Comparison of ENCODE assay signal across 11 mouse cellular contexts in genomic region chr7:99473638-99474407, GRCm38 (mm10). TPM values are rescaled to one million over a fixed set of nuclear protein-coding genes. Genes with fewer than 3 reads are reported as not detected.
A peak's percentile ranks its signal among the peaks of the same experiment; 100 is the strongest.
DNase-seq lines count a peak whose midpoint lies in the region; ATAC-seq and TF ChIP-seq lines count a peak whose summit lies in the region.
"Had no signal": no experiment of that assay in that cellular context is flagged by ENCODE, and none has a peak within 500 bp of the region (broad histone marks: within the 10 kb centered on the region; RNA-seq: fewer than 3 reads in every experiment).

No protein-coding gene starts in this region.

- DNase-seq in cerebellum, adult 2 months = peak; percentile 63 to 74
- no peak for DNase-seq in cerebellum, adult 9-10 months
- peak; percentile 20 to 45 for DNase-seq in lung, postnatal 4 days
- DNase-seq in lung, adult 2 months = no peak
- no peak for DNase-seq in hindbrain, postnatal 0 days (ENCODE audit: low spot score)
- no peak for DNase-seq in testis, postnatal 10 days (ENCODE audit: low spot score)
- no peak for DNase-seq in layer of hippocampus, adult 11-12 months (ENCODE audit: low spot score)
- DNase-seq: gastrocnemius, postnatal 10 days had no signal

- peaks cover 19% of the 10 kb centered on the region for H3K36me3 ChIP-seq in hindbrain, postnatal 0 days (ENCODE audit: insufficient read depth, low read length)

- no peak for TF ChIP-seq CTCF in cerebellum, adult 2 months (IDR thresholded peaks at IDR 0.05; ENCODE audit: borderline replicate concordance, insufficient read depth, low read depth, low read length)
- no peak for TF ChIP-seq CTCF in lung, adult 2 months (IDR thresholded peaks at IDR 0.05; ENCODE audit: insufficient read depth, low read length)
- no peak for TF ChIP-seq CTCF in hindbrain, postnatal 0 days (IDR thresholded peaks at IDR 0.05; ENCODE audit: low read depth)
- no peak for TF ChIP-seq CTCF in olfactory bulb, adult 2 months (IDR thresholded peaks at IDR 0.05; ENCODE audit: insufficient read depth, low read depth, low read length)

- no peak for TF ChIP-seq POLR2A in cerebellum, adult 2 months (IDR thresholded peaks at IDR 0.05; ENCODE audit: borderline replicate concordance, insufficient read depth, low read length)
- no peak for TF ChIP-seq POLR2A in lung, adult 2 months (IDR thresholded peaks at IDR 0.05; ENCODE audit: borderline replicate concordance, extremely low read depth, low read depth, low read length)
- no peak for TF ChIP-seq POLR2A in olfactory bulb, adult 2 months (IDR thresholded peaks at IDR 0.05; ENCODE audit: insufficient read depth, low read depth, low read length)

- H3K9me3 ChIP-seq in hindbrain, postnatal 0 days (ENCODE audit: low read length) = no peaks in the 10 kb centered on the region

- no peak overlapping the region for H3K4me2 ChIP-seq in hindbrain, postnatal 0 days (ENCODE audit: low read depth, low read length)

- no peak overlapping the region for H3K9ac ChIP-seq in hindbrain, postnatal 0 days (replicated peaks; ENCODE audit: low read length)

- H3K27ac ChIP-seq in cerebellum, adult 2 months (ENCODE audit: insufficient read depth, low read length) = peak overlapping the region; percentile 26; the same call in 1 of the 2 replicates
- H3K27ac ChIP-seq in hindbrain, postnatal 0 days = no peak overlapping the region
- 0 out of 2 replicates have a peak overlapping the region, but pooled peaks have one; percentile 33 for H3K27ac ChIP-seq in olfactory bulb, adult 2 months (ENCODE audit: insufficient read depth, low read depth, low read length)

- H3K4me3 ChIP-seq in cerebellum, adult 2 months (replicated peaks; ENCODE audit: insufficient read depth, low read depth, low read length) = no peak overlapping the region
- no peak overlapping the region for H3K4me3 ChIP-seq in lung, adult 2 months (replicated peaks; ENCODE audit: extremely low read depth, low read depth, low read length)
- no peak overlapping the region for H3K4me3 ChIP-seq in hindbrain, postnatal 0 days (ENCODE audit: low read length)
- H3K4me3 ChIP-seq in olfactory bulb, adult 2 months (ENCODE audit: insufficient read depth, low read depth, low read length) = no peak overlapping the region
- H3K4me3 ChIP-seq: megakaryocyte, embryonic 14.5 days had no signal

- 44% methylated on average over 14 of the region's 14 CpGs for WGBS in cerebellum, adult 2 months
- WGBS in lung, adult 2 months = 70% methylated on average over 14 of the region's 14 CpGs
- 73% methylated on average over 14 of the region's 14 CpGs for WGBS in hindbrain, postnatal 0 days
- WGBS in olfactory bulb, adult 2 months = 69% methylated on average over 14 of the region's 14 CpGs

- H3K27me3 ChIP-seq in cerebellum, adult 2 months (ENCODE audit: control insufficient read depth, insufficient read depth, low read length) = no peaks in the 10 kb centered on the region
- no peaks in the 10 kb centered on the region for H3K27me3 ChIP-seq in hindbrain, postnatal 0 days (ENCODE audit: insufficient read depth, low read length)

- 0 out of 2 replicates have a peak, but pooled peaks have one; percentile 10 for ATAC-seq in hindbrain, postnatal 0 days

- peaks cover 15% of the 10 kb centered on the region for H3K4me1 ChIP-seq in cerebellum, adult 2 months (ENCODE audit: control insufficient read depth, insufficient read depth, low read length)
- H3K4me1 ChIP-seq in lung, adult 2 months (ENCODE audit: control insufficient read depth, insufficient read depth, low read length) = peaks cover 11% of the 10 kb centered on the region
- 0 out of 2 replicates have a peak, but pooled peaks cover 9% of the 10 kb centered on the region for H3K4me1 ChIP-seq in hindbrain, postnatal 0 days (ENCODE audit: insufficient read depth, low read length)
- H3K4me1 ChIP-seq in olfactory bulb, adult 2 months (ENCODE audit: control insufficient read depth, insufficient read depth, low read length) = peaks cover 20% of the 10 kb centered on the region

RNA-seq across cellular contexts. Expression of gene Klhl35, which starts 8.0 kb away (rescaled TPM):
- 1.1 and 1.4 TPM in 2 replicates for polyA plus RNA-seq in cerebellum, adult 2 months (2012; rRNA removed)
- polyA plus RNA-seq in lung, adult 2 months (2012; rRNA removed) = 0.80 and 0.89 TPM in 2 replicates
- total RNA-seq in hindbrain, postnatal 0 days (2014; rRNA removed) = 2.3 and 3.3 TPM in 2 replicates
- polyA plus RNA-seq in hindbrain, postnatal 0 days (2015; fragmentation: Nextera tagmentation; extraction: Ambion mirVana) = 2.3 TPM in 2 replicates
- polyA plus RNA-seq in olfactory bulb, adult 2 months (2012; ENCODE audit: insufficient read depth, insufficient read length, low replicate concordance, missing spikeins) = not detected in 2 replicates
- total RNA-seq: common myeloid progenitor, adult 5-6 weeks had no signal

RNA-seq across cellular contexts. Expression of gene Rps3, which starts 9.7 kb away (rescaled TPM):
- 391 and 434 TPM in 2 replicates for polyA plus RNA-seq in cerebellum, adult 2 months (2012; rRNA removed)
- polyA plus RNA-seq in lung, adult 2 months (2012; rRNA removed) = 206 and 308 TPM in 2 replicates
- total RNA-seq in hindbrain, postnatal 0 days (2014; rRNA removed) = 526 and 754 TPM in 2 replicates
- 456 and 459 TPM in 2 replicates for polyA plus RNA-seq in hindbrain, postnatal 0 days (2015; fragmentation: Nextera tagmentation; extraction: Ambion mirVana)
- 980 TPM in 1 of 2 replicates, not detected in the other for polyA plus RNA-seq in olfactory bulb, adult 2 months (2012; ENCODE audit: insufficient read depth, insufficient read length, low replicate concordance, missing spikeins)

Comparison
In these comparisons a context has a peak if more than half of its experiments do, and no peak if none do; other contexts are left out.
1. DNase-seq: peak in cerebellum, adult 2 months (2 of 2) and lung, postnatal 4 days (2 of 2); none in cerebellum, adult 9-10 months (single experiment), lung, adult 2 months (single experiment), hindbrain, postnatal 0 days (single experiment), testis, postnatal 10 days (single experiment) and layer of hippocampus, adult 11-12 months (single experiment).